Mouse (Mus musculus) CD4-positive helper T cell, adult 2 months (primary cell): ENCODE data around the gene Nipa1.
A peak's percentile ranks its signal among the peaks of the same experiment; 100 is the strongest.

ENCODE experiments used
- DNase-seq: peaks from one replicate; pipeline ENCODE4 v3.0.0-alpha.2; 2012; ENCODE audit warnings: low read depth, missing footprints, low spot score

The Nipa1 gene

GRCm38 (mm10) chr7:56010318-56011017 is 9.3 kb downstream of the Nipa1 start:
- no peak for DNase-seq

GRCm38 (mm10) chr7:55998997-55999396 is 20.8 kb downstream of the Nipa1 start:
- DNase-seq: no peak

GRCm38 (mm10) chr7:55995013-55995412 is 24.7 kb downstream of the Nipa1 start:
- no peak for DNase-seq

- DNase-seq: no peak
These were observed 27.9 kb downstream of the Nipa1 start for GRCm38 (mm10) chr7:55991858-55992257.

- DNase-seq: no peak
These were observed 28.6 kb downstream of the Nipa1 start for GRCm38 (mm10) chr7:55991129-55991528.

GRCm38 (mm10) chr7:55986526-55987214 is 33.1 kb downstream of the Nipa1 start:
- DNase-seq: peak; percentile 66

- DNase-seq: no peak
These were observed 35.0 kb downstream of the Nipa1 start for GRCm38 (mm10) chr7:55984754-55985153.

GRCm38 (mm10) chr7:55983107-55983506 is 36.6 kb downstream of the Nipa1 start:
- no peak for DNase-seq

- DNase-seq: no peak
These were observed 37.6 kb downstream of the Nipa1 start for GRCm38 (mm10) chr7:55982010-55982700.

- DNase-seq: no peak
These were observed 38.2 kb downstream of the Nipa1 start for GRCm38 (mm10) chr7:55981511-55981910.

- DNase-seq: no peak
These were observed 45.3 kb downstream of the Nipa1 start for GRCm38 (mm10) chr7:55974429-55974828.

- no peak for DNase-seq
These were observed 50.3 kb downstream of the Nipa1 start for GRCm38 (mm10) chr7:55969415-55969814.

- DNase-seq: peak; percentile 82
These were observed 51.4 kb downstream of the Nipa1 start for GRCm38 (mm10) chr7:55968258-55968901.

- DNase-seq: no peak
These were observed 52.8 kb downstream of the Nipa1 start for GRCm38 (mm10) chr7:55966866-55967460.

GRCm38 (mm10) chr7:55962004-55962908 is 57.5 kb downstream of the Nipa1 start, which contains the start of gene Nipa2:
Gene Nipa2 (minus strand): TSS chr7:55962476.
- DNase-seq: peak; percentile 92

- peak; percentile 72 for DNase-seq
These were observed 59.2 kb downstream of the Nipa1 start for GRCm38 (mm10) chr7:55960506-55960905.

- peak; percentile 77 for DNase-seq
These were observed 60.0 kb downstream of the Nipa1 start for GRCm38 (mm10) chr7:55959801-55960200.

- DNase-seq: no peak
These were observed 61.8 kb downstream of the Nipa1 start for GRCm38 (mm10) chr7:55957916-55958315.

GRCm38 (mm10) chr7:55957178-55957577 is 62.6 kb downstream of the Nipa1 start:
- peak; percentile 34 for DNase-seq

GRCm38 (mm10) chr7:55956054-55956453 is 63.7 kb downstream of the Nipa1 start:
- DNase-seq: no peak
